Mouse (Mus musculus) neural tube, embryonic 14.5 days (tissue): ENCODE measurements at regions not wholly inside any gene's neighbourhood (a gene's known extent, or its start where the extent isn't known, plus 50 kb on each side); places are given as distances from the start of the nearest gene placed in this dataset.

ENCODE experiments used
- ATAC-seq: fragments of 200-750 bp; cut with Nextera tagmentation; 2 replicates; pipeline ENCODE4 v1.8.0; 2017; ENCODE audit warnings: low read depth, mild to moderate bottlenecking, moderate TSS enrichment, moderate library complexity
- H3K27ac ChIP-seq: fragments of 300-500 bp; sonication (generic); 2 replicates; pipeline ENCODE4 v1.5.1; 2014; ENCODE audit warnings: low read depth, mild to moderate bottlenecking, control low read depth, low read length, moderate library complexity, mixed read lengths
- H3K27me3 ChIP-seq: fragments of 300-500 bp; sonication (generic); 2 replicates; pipeline ENCODE4 v1.6.1; 2014; ENCODE audit warnings: low read length; ENCODE audit not compliant: control insufficient read depth, insufficient read depth
- H3K36me3 ChIP-seq: fragments of 300-500 bp; sonication (generic); 2 replicates; pipeline ENCODE4 v1.6.1; 2014; ENCODE audit warnings: low read length, mixed read lengths; ENCODE audit not compliant: control insufficient read depth, insufficient read depth
- H3K4me1 ChIP-seq: fragments of 300-500 bp; sonication (generic); 2 replicates; pipeline ENCODE4 v1.6.1; 2014; ENCODE audit warnings: low read length; ENCODE audit not compliant: control insufficient read depth, insufficient read depth
- H3K4me2 ChIP-seq: fragments of 300-500 bp; sonication (generic); 2 replicates; pipeline ENCODE4 v1.6.1; 2014; ENCODE audit warnings: mild to moderate bottlenecking, low read depth, low read length, control low read depth
- H3K4me3 ChIP-seq: fragments of 300-500 bp; sonication (generic); 2 replicates; pipeline ENCODE4 v1.5.1; 2014; ENCODE audit warnings: low read depth, low read length, control low read depth, mixed read lengths
- H3K9ac ChIP-seq: fragments of 300-500 bp; sonication (generic); replicated peaks from 2 replicates; pipeline ENCODE4 v1.6.1; 2014; ENCODE audit warnings: low read depth, mild to moderate bottlenecking, control low read depth, low read length, mixed read lengths
- H3K9me3 ChIP-seq: fragments of 300-500 bp; sonication (generic); 2 replicates; pipeline ENCODE4 v1.6.1; 2016; ENCODE audit warnings: low read length; ENCODE audit not compliant: control insufficient read depth
- WGBS: fragments of 180-500 bp; shearing (Covaris S2); extraction: QIAGEN DNeasy Blood & Tissue Kit; methylation state at CpG from one replicate; pipeline ENCODE4 v1.1.7; 2014; 5-methylcytosine and 5-hydroxymethylcytosine counted together

DNA sequence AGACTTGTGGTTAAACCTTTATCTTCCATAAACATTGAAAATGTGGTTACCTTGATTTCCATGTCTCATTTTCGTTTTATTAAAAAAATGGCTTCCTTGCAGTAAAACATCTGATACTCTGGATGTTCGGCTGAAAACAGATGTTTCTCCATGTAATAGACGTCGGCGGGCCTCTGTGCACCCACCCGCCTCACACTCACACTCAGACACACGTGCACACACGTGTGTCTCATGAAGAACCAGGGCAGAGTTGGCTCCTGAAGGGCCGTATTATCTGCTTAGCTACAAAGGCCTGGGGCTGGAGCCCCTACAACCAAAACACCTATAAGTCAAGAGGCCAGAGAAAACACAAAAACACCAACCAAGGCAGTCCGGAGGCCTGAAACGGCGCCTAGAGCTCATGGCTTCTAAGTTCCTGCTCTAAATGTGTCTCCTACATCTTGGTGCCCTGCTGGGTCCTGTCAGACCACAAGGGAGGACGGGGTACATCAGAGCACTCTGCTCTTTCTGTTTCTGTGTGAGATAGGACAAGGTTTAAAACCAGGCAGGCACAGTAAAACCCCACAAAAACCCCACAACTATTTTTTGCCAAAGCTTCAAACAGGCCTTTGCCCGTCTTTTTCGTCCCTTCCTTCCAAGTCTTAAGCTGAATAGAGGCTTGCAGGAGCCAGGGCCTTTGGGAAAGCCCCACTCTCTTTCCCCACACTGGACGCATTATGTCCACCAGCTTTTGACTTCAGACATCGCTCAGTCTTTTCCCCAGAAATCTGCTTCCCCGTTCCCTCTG is 201.9 kb upstream of the Six2 start:
- no peak overlapping the region for H3K9ac ChIP-seq
- no peak overlapping the region for H3K27ac ChIP-seq
- H3K36me3 ChIP-seq = no peaks in the 10 kb centered on the region
- H3K4me2 ChIP-seq = no peak overlapping the region
- H3K4me1 ChIP-seq = no peaks in the 10 kb centered on the region
- no peak overlapping the region for H3K4me3 ChIP-seq
- H3K27me3 ChIP-seq = no peaks in the 10 kb centered on the region
- H3K9me3 ChIP-seq = no peaks in the 10 kb centered on the region
- no peak for ATAC-seq
- whole genome bisulfite sequencing = 90% methylated on average over 18 of the region's 18 CpGs

DNA sequence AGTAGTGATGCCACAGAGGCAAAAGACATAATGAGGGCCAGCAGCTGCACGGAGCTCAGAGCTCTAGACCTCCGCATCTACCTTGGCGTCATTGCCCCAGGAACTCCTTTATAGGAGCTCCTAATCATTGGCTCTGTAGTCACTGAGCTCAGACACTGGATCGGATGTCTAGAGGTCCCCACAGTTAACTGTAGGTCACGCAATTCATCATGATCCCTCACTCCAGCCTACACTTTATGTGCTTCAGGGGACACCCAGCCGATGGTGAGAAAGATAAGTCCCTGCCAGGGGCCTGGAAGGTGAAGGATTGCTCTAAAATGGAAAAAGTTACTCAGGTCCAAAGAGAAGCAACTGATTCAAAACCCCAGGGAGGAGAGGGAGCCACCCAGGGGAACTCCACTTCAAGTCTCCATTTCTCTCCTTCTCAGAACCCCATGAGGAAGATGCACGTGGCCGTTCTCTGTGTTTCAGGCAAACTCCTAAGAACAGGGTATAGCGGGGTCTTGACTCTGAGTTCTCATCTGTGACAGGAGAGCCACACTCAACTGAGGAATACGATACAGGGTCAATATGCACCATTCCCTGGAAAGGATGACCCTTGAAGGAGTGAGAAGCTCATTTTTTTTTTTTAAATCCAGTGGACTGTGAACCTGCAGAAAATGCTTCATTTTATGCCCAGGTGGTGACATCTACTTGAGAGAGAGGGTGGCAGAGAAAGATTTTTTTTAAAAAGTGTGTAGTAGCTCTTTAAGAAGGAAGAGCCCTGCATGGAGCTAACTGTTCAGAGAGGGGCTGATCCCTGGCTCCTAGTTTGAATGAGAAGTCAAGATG is 200.7 kb upstream of the Six2 start:
- Histone ChIP-seq H3K9ac (no peak overlapping the region), H3K27me3 (no peaks in the 10 kb centered on the region), H3K4me3 (no peak overlapping the region), H3K9me3 (no peaks in the 10 kb centered on the region), H3K4me1 (no peaks in the 10 kb centered on the region), H3K4me2 (no peak overlapping the region), H3K27ac (no peak overlapping the region), H3K36me3 (no peaks in the 10 kb centered on the region)
- ATAC-seq = no peak
- 91% methylated on average over 10 of the region's 10 CpGs for WGBS

DNA sequence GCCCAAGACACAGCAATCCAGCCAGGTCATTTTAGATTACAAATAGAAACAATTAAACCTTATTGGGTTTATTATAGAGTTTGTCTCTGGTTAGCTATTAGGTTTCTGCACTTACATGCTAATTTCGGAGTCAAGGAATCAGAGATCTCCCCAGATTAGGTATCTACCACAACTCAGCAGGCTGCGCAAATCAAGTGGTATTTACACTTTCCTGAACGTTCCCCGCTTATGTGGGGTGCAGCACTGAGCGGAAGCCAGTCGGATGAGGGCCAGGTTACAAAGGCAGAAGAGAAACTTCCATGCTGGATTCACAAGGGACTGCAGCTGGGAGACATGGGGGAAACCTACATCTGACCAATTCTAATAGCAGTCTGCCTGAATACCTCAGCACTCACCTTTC is 198.6 kb upstream of the Six2 start:
- WGBS = 86% methylated on average over 6 of the region's 6 CpGs

DNA sequence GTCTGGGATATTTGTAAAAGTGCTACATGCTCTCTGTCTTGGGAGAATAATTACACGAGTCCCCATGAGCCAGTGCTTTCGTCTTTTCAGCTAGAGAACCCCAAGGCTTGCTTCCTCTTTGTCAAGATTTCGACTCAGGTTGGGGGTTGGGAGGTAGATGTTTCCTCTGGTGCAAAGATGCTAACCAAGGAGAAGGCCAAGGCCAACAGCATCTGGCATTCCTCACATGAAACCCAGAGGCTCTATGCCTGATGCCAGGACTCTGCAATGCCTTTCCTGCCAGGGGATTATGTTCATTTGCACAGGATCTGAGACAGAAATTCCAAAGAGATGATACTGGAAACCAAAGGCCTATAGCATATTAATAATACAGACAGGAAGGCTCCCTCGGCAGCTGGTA is 198.2 kb upstream of the Six2 start:
- 60% methylated on average over 4 of the region's 4 CpGs for WGBS
- no peak for ATAC-seq
- H3K4me1 ChIP-seq = no peaks in the 10 kb centered on the region
- H3K27ac ChIP-seq = no peak overlapping the region
- no peak overlapping the region for H3K9ac ChIP-seq
- H3K27me3 ChIP-seq = no peaks in the 10 kb centered on the region
- no peaks in the 10 kb centered on the region for H3K36me3 ChIP-seq
- H3K4me2 ChIP-seq = no peak overlapping the region
- no peaks in the 10 kb centered on the region for H3K9me3 ChIP-seq
- H3K4me3 ChIP-seq = no peak overlapping the region

More for the DNA sequence above, 198.6 kb upstream of the Six2 start:
- ATAC-seq = no peak
- no peak overlapping the region for H3K27ac ChIP-seq
- H3K4me2 ChIP-seq = no peak overlapping the region
- no peak overlapping the region for H3K9ac ChIP-seq
- no peaks in the 10 kb centered on the region for H3K4me1 ChIP-seq
- H3K27me3 ChIP-seq = no peaks in the 10 kb centered on the region
- no peaks in the 10 kb centered on the region for H3K36me3 ChIP-seq
- H3K9me3 ChIP-seq = no peaks in the 10 kb centered on the region
- no peak overlapping the region for H3K4me3 ChIP-seq

DNA sequence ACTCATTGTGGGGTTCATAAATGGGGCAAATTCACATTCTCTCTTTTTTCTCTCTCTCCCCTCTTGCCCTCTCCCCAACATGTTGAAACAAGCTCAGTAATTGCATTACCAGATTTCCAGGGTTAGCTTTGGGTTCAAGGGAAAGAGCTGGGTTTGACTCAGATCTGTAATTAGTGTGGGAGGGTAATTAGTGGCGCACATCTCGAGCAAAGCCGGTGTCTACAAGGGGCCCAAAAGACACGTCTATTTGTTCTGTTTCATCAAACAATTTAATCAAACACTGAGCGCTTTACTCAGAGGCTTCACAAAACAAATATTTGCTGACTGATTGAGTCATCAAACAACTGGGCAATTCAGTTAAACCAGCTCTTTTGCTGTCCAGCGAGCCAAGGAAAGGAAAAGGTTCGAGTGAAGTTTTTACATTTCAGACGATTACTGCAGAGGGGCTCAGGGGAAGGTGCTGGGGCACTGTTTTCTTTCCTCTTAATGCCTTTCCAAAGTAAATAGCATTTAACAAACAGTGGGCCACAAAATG is 193.6 kb upstream of the Six2 start:
- H3K27me3 ChIP-seq = no peaks in the 10 kb centered on the region

DNA sequence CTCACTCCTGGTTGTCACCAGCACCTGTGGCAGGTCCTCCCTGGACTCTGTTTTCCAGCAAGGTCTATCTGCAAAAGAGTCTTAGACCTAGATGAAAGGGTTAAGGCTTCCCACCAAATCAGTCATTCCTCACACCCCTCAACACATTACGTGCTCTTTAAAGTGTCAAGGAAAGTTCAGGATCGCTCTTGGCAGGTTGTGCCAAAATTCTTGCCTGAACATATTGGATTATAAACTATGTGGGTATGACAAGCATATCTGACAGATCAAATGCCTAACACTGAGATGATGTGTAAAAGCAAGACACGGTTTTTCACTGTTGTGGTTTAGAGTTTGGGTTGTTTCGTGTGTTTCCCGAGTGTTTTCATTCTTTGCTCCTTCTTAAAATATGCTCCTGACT is 193.0 kb upstream of the Six2 start:
- Histone ChIP-seq H3K36me3 (no peaks in the 10 kb centered on the region), H3K4me2 (no peak overlapping the region), H3K9me3 (no peaks in the 10 kb centered on the region), H3K9ac (no peak overlapping the region), H3K4me3 (no peak overlapping the region), H3K27ac (no peak overlapping the region), H3K4me1 (no peaks in the 10 kb centered on the region), H3K27me3 (no peaks in the 10 kb centered on the region)
- WGBS = 85% methylated on average over 5 of the region's 5 CpGs
- ATAC-seq = no peak

More for the DNA sequence above, 193.6 kb upstream of the Six2 start:
- Histone ChIP-seq H3K4me3 (no peak overlapping the region), H3K4me2 (no peak overlapping the region), H3K9ac (no peak overlapping the region), H3K27ac (no peak overlapping the region), H3K36me3 (no peaks in the 10 kb centered on the region), H3K9me3 (no peaks in the 10 kb centered on the region), H3K4me1 (no peaks in the 10 kb centered on the region)
- 48% methylated on average over 8 of the region's 8 CpGs for WGBS
- ATAC-seq = no peak

DNA sequence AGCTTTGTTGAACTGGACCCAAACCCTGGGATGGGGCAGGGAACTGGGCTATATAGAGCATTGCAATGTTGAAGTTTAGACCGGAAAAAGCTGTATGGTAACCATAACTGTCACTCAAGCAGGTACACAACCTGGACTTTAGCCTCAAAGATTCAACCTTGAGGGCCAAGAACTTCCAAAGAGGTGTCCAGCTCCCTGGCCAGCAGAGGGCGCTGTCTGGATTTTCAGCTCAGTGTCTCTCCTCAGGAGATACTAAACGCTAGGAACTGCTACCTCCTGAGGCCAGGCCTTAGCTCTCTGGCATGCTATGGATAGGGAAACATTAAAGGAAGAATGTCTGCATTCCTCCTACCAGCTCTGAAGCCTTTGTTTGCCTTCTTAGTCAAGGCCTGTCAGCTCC is 189.4 kb upstream of the Six2 start:
- 42% methylated on average over 3 of the region's 3 CpGs for WGBS
- H3K9ac ChIP-seq = no peak overlapping the region

DNA sequence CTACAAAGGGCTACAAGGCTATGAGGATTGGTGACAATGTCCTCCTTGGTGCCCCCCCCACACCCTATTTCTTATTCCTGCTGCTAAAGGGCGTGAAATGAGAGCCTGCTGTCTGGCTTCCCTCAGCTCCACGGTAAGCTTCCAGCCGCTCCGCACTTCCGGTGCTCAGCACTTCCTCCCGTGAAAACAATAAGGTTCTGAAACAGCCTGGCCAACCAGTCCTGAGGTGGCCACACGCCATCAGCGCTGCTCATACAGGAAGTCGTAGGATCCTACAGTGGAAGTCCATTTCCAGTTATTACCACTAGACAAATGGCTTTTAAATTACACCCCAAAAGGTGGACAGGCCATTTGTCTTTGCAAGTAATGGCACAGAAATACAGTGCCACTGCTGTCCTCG is 188.8 kb upstream of the Six2 start:
- no peaks in the 10 kb centered on the region for H3K36me3 ChIP-seq
- no peaks in the 10 kb centered on the region for H3K27me3 ChIP-seq
- ATAC-seq = no peak
- no peak overlapping the region for H3K4me3 ChIP-seq
- no peaks in the 10 kb centered on the region for H3K9me3 ChIP-seq
- no peak overlapping the region for H3K27ac ChIP-seq
- peaks cover 5% of the 10 kb centered on the region for H3K4me1 ChIP-seq
- H3K4me2 ChIP-seq = no peak overlapping the region
- H3K9ac ChIP-seq = no peak overlapping the region
- WGBS = 44% methylated on average over 10 of the region's 10 CpGs

More for the DNA sequence above, 189.4 kb upstream of the Six2 start:
- Histone ChIP-seq H3K27me3 (no peaks in the 10 kb centered on the region), H3K4me2 (no peak overlapping the region), H3K36me3 (no peaks in the 10 kb centered on the region), H3K27ac (no peak overlapping the region), H3K4me1 (peaks cover 5% of the 10 kb centered on the region), H3K9me3 (no peaks in the 10 kb centered on the region), H3K4me3 (no peak overlapping the region)
- ATAC-seq = no peak
